Mouse (Mus musculus): ENCODE results near the gene Myod1.

Gene Myod1

GRCm38 (mm10) chr7:46401371-46402180, 25.3 kb downstream of the Myod1 start:
- ChIA-PET POLR2A (interaction anchor here in 2 of 4 experiments (0.9 to 1.6 kb wide), 6 partner anchors 8 to 206 kb away, joined by 3 to 5 read pairs (median 3); no protein-coding TSS in a partner anchor), CTCF (interaction anchor here (0.9 to 2.8 kb wide), 8 partner anchors 8 to 134 kb away, joined by 3 to 15 read pairs (median 5); no protein-coding TSS in a partner anchor)

- ChIA-PET POLR2A (interaction anchor here in 3 of 4 experiments (0.6 to 1.3 kb wide), 5 partner anchors 11 to 212 kb away, joined by 3 to 5 read pairs (median 4); no protein-coding TSS in a partner anchor), CTCF (interaction anchor here in 3 of 4 experiments (0.5 to 2.8 kb wide), 6 partner anchors 11 to 652 kb away, joined by 3 to 15 read pairs (median 4); no protein-coding TSS in a partner anchor)
Observed at GRCm38 (mm10) chr7:46403616-46404485, 27.6 kb downstream of the Myod1 start.

GRCm38 (mm10) chr7:46404756-46405155, 28.5 kb downstream of the Myod1 start:
- CTCF ChIA-PET: interaction anchor here (0.8 to 1.8 kb wide), 7 partner anchors 8 to 203 kb away, joined by 3 to 10 read pairs (median 5); partner anchors contain the start of gene Kcnc1 (in 1 of the 4)

GRCm38 (mm10) chr7:46408606-46409005, 32.3 kb downstream of the Myod1 start:
- POLR2A ChIA-PET: no interaction called here
- CTCF ChIA-PET: interaction anchor here in 2 of 4 experiments (1.2 to 1.5 kb wide), 3 partner anchors 11 to 155 kb away, joined by 3 to 4 read pairs (median 4); no protein-coding TSS in a partner anchor

More at GRCm38 (mm10) chr7:46404756-46405155, 28.5 kb downstream of the Myod1 start:
- POLR2A ChIA-PET: interaction anchor here in 1 of 4 experiments (1.2 kb wide), 1 partner anchor 11 kb away, joined by 3 read pairs; no protein-coding TSS in a partner anchor

- ChIA-PET POLR2A (no interaction called here), CTCF (interaction anchor here (0.6 to 2.2 kb wide), 9 partner anchors 13 to 154 kb away, joined by 3 to 8 read pairs (median 5); no protein-coding TSS in a partner anchor)
Observed at GRCm38 (mm10) chr7:46409204-46409789, 33.0 kb downstream of the Myod1 start.

GRCm38 (mm10) chr7:46410727-46411126, 34.5 kb downstream of the Myod1 start:
- CTCF ChIA-PET: interaction anchor here (1.3 to 2.2 kb wide), 5 partner anchors 12 to 17 kb away, joined by 5 to 8 read pairs (median 6); no protein-coding TSS in a partner anchor

GRCm38 (mm10) chr7:46412823-46413222, 36.5 kb downstream of the Myod1 start:
- POLR2A ChIA-PET: interaction anchor here in 2 of 4 experiments (1.2 to 1.6 kb wide), 2 partner anchors 11 to 15 kb away, joined by 3 to 4 read pairs; no protein-coding TSS in a partner anchor
- CTCF ChIA-PET: interaction anchor here (0.6 to 1.8 kb wide), 8 partner anchors 10 to 920 kb away, joined by 3 to 11 read pairs (median 6); no protein-coding TSS in a partner anchor

More at GRCm38 (mm10) chr7:46410727-46411126, 34.5 kb downstream of the Myod1 start:
- POLR2A ChIA-PET: no interaction called here

- POLR2A ChIA-PET: interaction anchor here in 1 of 4 experiments (0.7 kb wide), 1 partner anchor 34 kb away, joined by 7 read pairs; no protein-coding TSS in a partner anchor
- CTCF ChIA-PET: interaction anchor here in 1 of 4 experiments (1.8 kb wide), 1 partner anchor 9 kb away, joined by 11 read pairs; no protein-coding TSS in a partner anchor
Observed at GRCm38 (mm10) chr7:46413959-46414725, 37.9 kb downstream of the Myod1 start.

- ChIA-PET POLR2A (interaction anchor here in 1 of 4 experiments (1.0 kb wide), 1 partner anchor 22 kb away, joined by 3 read pairs; no protein-coding TSS in a partner anchor), CTCF (interaction anchor here in 3 of 4 experiments (0.5 to 1.0 kb wide), 3 partner anchors 20 to 661 kb away, joined by 3 to 5 read pairs (median 4); partner anchors contain the start of gene Kcnc1 (in 1 of the 3))
Observed at GRCm38 (mm10) chr7:46415818-46416425, 39.6 kb downstream of the Myod1 start.

GRCm38 (mm10) chr7:46417467-46417866, 41.2 kb downstream of the Myod1 start:
- POLR2A ChIA-PET: interaction anchor here in 1 of 4 experiments (0.6 kb wide), 1 partner anchor 113 kb away, joined by 3 read pairs; no protein-coding TSS in a partner anchor
- CTCF ChIA-PET: interaction anchor here in 2 of 4 experiments (0.6 to 1.3 kb wide), 3 partner anchors 24 to 391 kb away, joined by 3 to 4 read pairs (median 3); no protein-coding TSS in a partner anchor

GRCm38 (mm10) chr7:46418102-46418622, 41.9 kb downstream of the Myod1 start:
- POLR2A ChIA-PET: interaction anchor here in 1 of 4 experiments (0.6 to 0.7 kb wide), 2 partner anchors 70 to 322 kb away, joined by 3 read pairs; no protein-coding TSS in a partner anchor
- CTCF ChIA-PET: interaction anchor here in 2 of 4 experiments (0.9 to 1.1 kb wide), 2 partner anchors 25 kb away, joined by 3 to 5 read pairs; no protein-coding TSS in a partner anchor

GRCm38 (mm10) chr7:46421535-46421934, 45.3 kb downstream of the Myod1 start:
- ChIA-PET CTCF (interaction anchor here in 3 of 4 experiments (1.0 to 5.0 kb wide), 5 partner anchors 11 to 29 kb away, joined by 3 to 23 read pairs (median 5); no protein-coding TSS in a partner anchor), POLR2A (interaction anchor here in 1 of 4 experiments (1.2 kb wide), 1 partner anchor 14 kb away, joined by 4 read pairs; no protein-coding TSS in a partner anchor)

- POLR2A ChIA-PET: interaction anchor here in 2 of 4 experiments (0.8 to 1.1 kb wide), 2 partner anchors 76 to 138 kb away, joined by 3 read pairs; no protein-coding TSS in a partner anchor
- CTCF ChIA-PET: interaction anchor here (0.5 to 5.0 kb wide), 46 partner anchors 9 to 474 kb away, joined by 3 to 23 read pairs (median 4); partner anchors contain the start of gene Kcnc1 (in 2 of the 4)
Observed at GRCm38 (mm10) chr7:46422052-46422763, 45.9 kb downstream of the Myod1 start.

GRCm38 (mm10) chr7:46422764-46423412, 46.6 kb downstream of the Myod1 start:
- POLR2A ChIA-PET: interaction anchor here in 2 of 4 experiments (0.6 to 1.1 kb wide), 3 partner anchors 19 to 137 kb away, joined by 3 to 5 read pairs (median 3); no protein-coding TSS in a partner anchor
- CTCF ChIA-PET: interaction anchor here (0.5 to 5.0 kb wide), 57 partner anchors 8 to 720 kb away, joined by 3 to 23 read pairs (median 4); partner anchors contain the start of genes Kcnc1 (in 2 of the 4) and Abcc8 (in 1 of the 4)
